Mouse (Mus musculus) neural tube, embryonic 13.5 days (tissue): ENCODE measurements at regions not wholly inside any gene's neighbourhood (a gene's known extent, or its start where the extent isn't known, plus 50 kb on each side); places are given as distances from the start of the nearest gene placed in this dataset.

Source experiments
- ATAC-seq: fragments of 200-750 bp; cut with Nextera tagmentation; 2 replicates; pipeline ENCODE4 v1.8.0; 2017; ENCODE audit warnings: low read depth, mild to moderate bottlenecking, moderate TSS enrichment, moderate library complexity
- H3K27ac ChIP-seq: fragments of 300-500 bp; sonication (generic); replicated peaks from 2 replicates; pipeline ENCODE4 v1.5.1; 2015; ENCODE audit warnings: moderate library complexity, mild to moderate bottlenecking, inconsistent platforms
- H3K27me3 ChIP-seq: fragments of 300-500 bp; sonication (generic); 2 replicates; pipeline ENCODE4 v1.6.1; 2015; ENCODE audit warnings: mild to moderate bottlenecking, inconsistent platforms
- H3K36me3 ChIP-seq: fragments of 300-500 bp; sonication (generic); 2 replicates; pipeline ENCODE4 v1.6.1; 2015; ENCODE audit warnings: mild to moderate bottlenecking, inconsistent platforms
- H3K4me1 ChIP-seq: fragments of 300-500 bp; sonication (generic); replicated peaks from 2 replicates; pipeline ENCODE4 v1.6.1; 2015; ENCODE audit warnings: inconsistent platforms
- H3K4me2 ChIP-seq: fragments of 300-500 bp; sonication (generic); 2 replicates; pipeline ENCODE4 v1.6.1; 2015; ENCODE audit warnings: inconsistent platforms, mild to moderate bottlenecking, moderate library complexity
- H3K4me3 ChIP-seq: fragments of 300-500 bp; sonication (generic); 2 replicates; pipeline ENCODE4 v1.5.1; 2015; ENCODE audit warnings: mild to moderate bottlenecking, inconsistent platforms
- H3K9ac ChIP-seq: fragments of 300-500 bp; sonication (generic); 2 replicates; pipeline ENCODE4 v1.6.1; 2015; ENCODE audit warnings: moderate library complexity, mild to moderate bottlenecking, inconsistent platforms
- H3K9me3 ChIP-seq: fragments of 300-500 bp; sonication (generic); 2 replicates; pipeline ENCODE4 v1.6.1; 2016; ENCODE audit warnings: inconsistent platforms
- WGBS: fragments of 180-500 bp; shearing (Covaris S2); methylation state at CpG from one replicate; pipeline ENCODE4 v1.1.7; 2015; 5-methylcytosine and 5-hydroxymethylcytosine counted together

- peaks cover 30% of the 10 kb centered on the region for H3K9me3 ChIP-seq
- no peak overlapping the region for H3K9ac ChIP-seq
- no peaks in the 10 kb centered on the region for H3K36me3 ChIP-seq
- H3K4me2 ChIP-seq: no peak overlapping the region
- H3K27me3 ChIP-seq: no peaks in the 10 kb centered on the region
- 85% methylated on average over 6 of the region's 6 CpGs for WGBS
- H3K4me3 ChIP-seq: no peak overlapping the region
- no peak overlapping the region for H3K27ac ChIP-seq
- no peaks in the 10 kb centered on the region for H3K4me1 ChIP-seq
- ATAC-seq: no peak
Observed at GRCm38 (mm10) chr2:131721631-131722545, 137.7 kb downstream of the Erv3 start.

- no peak for ATAC-seq
- Histone ChIP-seq H3K36me3 (no peaks in the 10 kb centered on the region), H3K9me3 (peaks cover under 1% of the 10 kb centered on the region; the same call in 1 of the 2 replicates), H3K27me3 (no peaks in the 10 kb centered on the region), H3K27ac (no peak overlapping the region), H3K4me1 (no peaks in the 10 kb centered on the region), H3K4me3 (no peak overlapping the region), H3K9ac (no peak overlapping the region), H3K4me2 (no peak overlapping the region)
- whole genome bisulfite sequencing: 88% methylated on average over 5 of the region's 5 CpGs
Observed at GRCm38 (mm10) chr2:131717561-131717960, 142.0 kb downstream of the Erv3 start.

- no peak overlapping the region for H3K4me3 ChIP-seq
- WGBS: 90% methylated on average over 5 of the region's 5 CpGs
- no peak overlapping the region for H3K9ac ChIP-seq
- no peak overlapping the region for H3K27ac ChIP-seq
- no peaks in the 10 kb centered on the region for H3K27me3 ChIP-seq
- no peaks in the 10 kb centered on the region for H3K36me3 ChIP-seq
- no peak for ATAC-seq
- no peaks in the 10 kb centered on the region for H3K9me3 ChIP-seq
- no peak overlapping the region for H3K4me2 ChIP-seq
- H3K4me1 ChIP-seq: no peaks in the 10 kb centered on the region
Observed at GRCm38 (mm10) chr2:131716841-131717240, 142.7 kb downstream of the Erv3 start.

GRCm38 (mm10) chr2:131715381-131715780 lies 144.2 kb downstream of the Erv3 start:
- Histone ChIP-seq H3K36me3 (no peaks in the 10 kb centered on the region), H3K27ac (no peak overlapping the region), H3K4me3 (no peak overlapping the region), H3K4me1 (no peaks in the 10 kb centered on the region), H3K27me3 (no peaks in the 10 kb centered on the region), H3K9me3 (no peaks in the 10 kb centered on the region), H3K4me2 (no peak overlapping the region), H3K9ac (no peak overlapping the region)
- ATAC-seq: no peak
- WGBS: 86% methylated on average over 3 of the region's 3 CpGs

GRCm38 (mm10) chr2:131711886-131712285 lies 147.7 kb downstream of the Erv3 start:
- Histone ChIP-seq H3K4me3 (no peak overlapping the region), H3K9ac (no peak overlapping the region), H3K36me3 (no peaks in the 10 kb centered on the region), H3K9me3 (no peaks in the 10 kb centered on the region), H3K4me2 (no peak overlapping the region), H3K27me3 (no peaks in the 10 kb centered on the region), H3K4me1 (no peaks in the 10 kb centered on the region), H3K27ac (no peak overlapping the region)
- no peak for ATAC-seq

- no peak for ATAC-seq
Observed at GRCm38 (mm10) chr2:131706565-131706964, 144.5 kb upstream of the Adra1d start.

GRCm38 (mm10) chr2:131704406-131704805 lies 142.3 kb upstream of the Adra1d start:
- H3K36me3 ChIP-seq: no peaks in the 10 kb centered on the region
- no peak overlapping the region for H3K4me2 ChIP-seq
- H3K9me3 ChIP-seq: no peaks in the 10 kb centered on the region
- H3K27ac ChIP-seq: no peak overlapping the region
- H3K27me3 ChIP-seq: no peaks in the 10 kb centered on the region
- ATAC-seq: no peak
- no peak overlapping the region for H3K9ac ChIP-seq
- H3K4me1 ChIP-seq: no peaks in the 10 kb centered on the region
- no peak overlapping the region for H3K4me3 ChIP-seq

More at GRCm38 (mm10) chr2:131706565-131706964, 144.5 kb upstream of the Adra1d start:
- no peak overlapping the region for H3K4me2 ChIP-seq
- H3K4me1 ChIP-seq: no peaks in the 10 kb centered on the region
- H3K4me3 ChIP-seq: no peak overlapping the region
- H3K36me3 ChIP-seq: no peaks in the 10 kb centered on the region
- 85% methylated on average over 4 of the region's 4 CpGs for WGBS
- H3K27me3 ChIP-seq: no peaks in the 10 kb centered on the region
- H3K9me3 ChIP-seq: no peaks in the 10 kb centered on the region
- no peak overlapping the region for H3K27ac ChIP-seq
- no peak overlapping the region for H3K9ac ChIP-seq

GRCm38 (mm10) chr2:131702146-131702545 lies 140.1 kb upstream of the Adra1d start:
- H3K27ac ChIP-seq: no peak overlapping the region
- H3K27me3 ChIP-seq: no peaks in the 10 kb centered on the region
- no peaks in the 10 kb centered on the region for H3K36me3 ChIP-seq
- no peaks in the 10 kb centered on the region for H3K9me3 ChIP-seq
- H3K4me1 ChIP-seq: no peaks in the 10 kb centered on the region; the same call in 1 of the 2 replicates
- 74% methylated on average over 4 of the region's 4 CpGs for WGBS
- no peak for ATAC-seq
- H3K4me2 ChIP-seq: no peak overlapping the region
- H3K9ac ChIP-seq: no peak overlapping the region
- no peak overlapping the region for H3K4me3 ChIP-seq

GRCm38 (mm10) chr2:131699798-131700197 lies 137.7 kb upstream of the Adra1d start:
- Histone ChIP-seq H3K9ac (no peak overlapping the region), H3K27ac (no peak overlapping the region), H3K36me3 (no peaks in the 10 kb centered on the region), H3K4me2 (no peak overlapping the region), H3K4me3 (no peak overlapping the region), H3K4me1 (no peaks in the 10 kb centered on the region; the same call in 1 of the 2 replicates), H3K9me3 (no peaks in the 10 kb centered on the region), H3K27me3 (no peaks in the 10 kb centered on the region)
- WGBS: 78% methylated on average over 3 of the region's 3 CpGs
- no peak for ATAC-seq

GRCm38 (mm10) chr2:131698008-131698965 lies 136.2 kb upstream of the Adra1d start:
- Histone ChIP-seq H3K4me2 (no peak overlapping the region), H3K27ac (no peak overlapping the region), H3K4me1 (no peaks in the 10 kb centered on the region; the same call in 1 of the 2 replicates), H3K27me3 (no peaks in the 10 kb centered on the region), H3K9ac (no peak overlapping the region), H3K9me3 (no peaks in the 10 kb centered on the region), H3K36me3 (no peaks in the 10 kb centered on the region), H3K4me3 (no peak overlapping the region)
- WGBS: 85% methylated on average over 5 of the region's 5 CpGs
- ATAC-seq: no peak

GRCm38 (mm10) chr2:131696307-131696706 lies 134.2 kb upstream of the Adra1d start:
- H3K27ac ChIP-seq: no peak overlapping the region
- H3K4me3 ChIP-seq: no peak overlapping the region
- WGBS: 86% methylated on average over 3 of the region's 3 CpGs
- H3K27me3 ChIP-seq: no peaks in the 10 kb centered on the region
- no peaks in the 10 kb centered on the region for H3K36me3 ChIP-seq
- H3K4me2 ChIP-seq: no peak overlapping the region
- ATAC-seq: no peak
- H3K9me3 ChIP-seq: no peaks in the 10 kb centered on the region
- no peaks in the 10 kb centered on the region; the same call in 1 of the 2 replicates for H3K4me1 ChIP-seq
- H3K9ac ChIP-seq: no peak overlapping the region

GRCm38 (mm10) chr2:131689996-131690395 lies 127.9 kb upstream of the Adra1d start:
- Histone ChIP-seq H3K4me2 (no peak overlapping the region), H3K9ac (no peak overlapping the region), H3K9me3 (0 out of 2 replicates have a peak, but pooled peaks cover 4% of the 10 kb centered on the region), H3K36me3 (no peaks in the 10 kb centered on the region), H3K4me1 (no peaks in the 10 kb centered on the region), H3K4me3 (no peak overlapping the region), H3K27ac (no peak overlapping the region), H3K27me3 (no peaks in the 10 kb centered on the region)
- 83% methylated on average over 6 of the region's 6 CpGs for WGBS
- ATAC-seq: no peak
